Mouse (Mus musculus) G1E (cell line): ENCODE measurements around the gene Myoz2.

Experiments
- CTCF ChIP-seq: IDR thresholded peaks from 2 replicates; pipeline ENCODE4 v1.5.1; 2012; ENCODE audit warnings: low read depth, low read length, inconsistent platforms, mixed read lengths
- GATA1 ChIP-seq: IDR thresholded peaks from 2 replicates; pipeline ENCODE4 v1.6.1; 2012; ENCODE audit warnings: borderline replicate concordance, low read length, inconsistent platforms, mixed read lengths

- TF ChIP-seq GATA1 (no peak), CTCF (no peak)
Observed at GRCm38 (mm10) chr3:122986386-122986785, 48.4 kb downstream of the Myoz2 start.
